Mouse (Mus musculus) limb, embryonic 14.5 days (tissue): ENCODE data around the gene Tmem167. TPM values are rescaled to one million over a fixed set of nuclear protein-coding genes. Genes with fewer than 3 reads are reported as not detected.

Source experiments
- ATAC-seq: fragments of 200-750 bp; cut with Nextera tagmentation; 2 replicates; pipeline ENCODE4 v1.8.0; 2017; ENCODE audit warnings: low read depth, moderate number of reproducible peaks, moderate TSS enrichment; ENCODE audit not compliant: low FRiP score
- DNase-seq: peaks from one replicate; pipeline ENCODE4 v3.0.0-alpha.2; 2015; ENCODE audit warnings: low spot score
- H3K27ac ChIP-seq: fragments of 300-500 bp; sonication (generic); replicated peaks from 2 replicates; pipeline ENCODE4 v1.5.1; 2014; ENCODE audit warnings: low read depth, mild to moderate bottlenecking, low read length, moderate library complexity, mixed read lengths
- H3K27me3 ChIP-seq: fragments of 300-500 bp; sonication (generic); 2 replicates; pipeline ENCODE4 v1.6.1; 2014; ENCODE audit warnings: low read length, mixed read lengths; ENCODE audit not compliant: control insufficient read depth, insufficient read depth
- H3K36me3 ChIP-seq: fragments of 300-500 bp; sonication (generic); 2 replicates; pipeline ENCODE4 v1.6.1; 2014; ENCODE audit warnings: mild to moderate bottlenecking, low read length, moderate library complexity, mixed read lengths; ENCODE audit not compliant: control insufficient read depth, insufficient read depth
- H3K4me1 ChIP-seq: fragments of 300-500 bp; sonication (generic); 2 replicates; pipeline ENCODE4 v1.6.1; 2014; ENCODE audit warnings: antibody characterized with exemption, low read length, mixed read lengths; ENCODE audit not compliant: control insufficient read depth, insufficient read depth
- H3K4me2 ChIP-seq: fragments of 300-500 bp; sonication (generic); replicated peaks from 2 replicates; pipeline ENCODE4 v1.6.1; 2014; ENCODE audit warnings: low read depth, mild to moderate bottlenecking, low read length, moderate library complexity; ENCODE audit not compliant: severe bottlenecking
- H3K4me3 ChIP-seq: fragments of 300-500 bp; sonication (generic); replicated peaks from 2 replicates; pipeline ENCODE4 v1.5.1; 2014; ENCODE audit warnings: low read length
- H3K9ac ChIP-seq: fragments of 300-500 bp; sonication (generic); 2 replicates; pipeline ENCODE4 v1.6.1; 2014; ENCODE audit warnings: mild to moderate bottlenecking, low read depth, low read length, moderate library complexity; ENCODE audit not compliant: severe bottlenecking
- H3K9me3 ChIP-seq: fragments of 300-500 bp; sonication (generic); 2 replicates; pipeline ENCODE4 v1.6.1; 2016; ENCODE audit warnings: low read length; ENCODE audit not compliant: control insufficient read depth
- POLR2A ChIP-seq: fragments of 200-500 bp; IDR thresholded peaks from 2 replicates; pipeline ENCODE4 v1.8.0; 2012; ENCODE audit warnings: inconsistent platforms, mild to moderate bottlenecking, moderate library complexity, borderline replicate concordance; ENCODE audit not compliant: insufficient read depth, insufficient read length; ENCODE audit errors: extremely low read depth
- WGBS: fragments of 180-500 bp; shearing (Covaris S2); extraction: QIAGEN DNeasy Blood & Tissue Kit; methylation state at CpG from one replicate; pipeline ENCODE4 v1.1.7; 2014; 5-methylcytosine and 5-hydroxymethylcytosine counted together
- polyA plus RNA-seq, 2 experiments: library from polyadenylated mRNA; depleted of rRNA in 1 of 2; stranded (reverse) in 1 of 2; unstranded in 1 of 2; fragments of >200 nt; fragmentation: Nextera tagmentation in 1 of 2; extraction: Ambion mirVana in 1 of 2; gene quantifications; 2 replicates each; pipeline versions ENCODE4 v1.2.1 to v1.2.3; 2012 to 2014

Tmem167 gene
- polyA plus RNA-seq, 2 experiments: 23.1 to 91.7 TPM

- no peaks in the 10 kb centered on the region for H3K36me3 ChIP-seq
- 65% methylated on average over 2 of the region's 2 CpGs for WGBS
- no peak overlapping the region for H3K4me2 ChIP-seq
- H3K27ac ChIP-seq: no peak overlapping the region
- no peaks in the 10 kb centered on the region for H3K4me1 ChIP-seq
- no peak for ATAC-seq
- TF ChIP-seq POLR2A: no peak
- DNase-seq: no peak
- H3K9me3 ChIP-seq: no peaks in the 10 kb centered on the region
- H3K27me3 ChIP-seq: no peaks in the 10 kb centered on the region
- no peak overlapping the region for H3K4me3 ChIP-seq
- H3K9ac ChIP-seq: no peak overlapping the region
Observed at GRCm38 (mm10) chr13:90175662-90176061, 86.7 kb downstream of the Tmem167 start.

DNA sequence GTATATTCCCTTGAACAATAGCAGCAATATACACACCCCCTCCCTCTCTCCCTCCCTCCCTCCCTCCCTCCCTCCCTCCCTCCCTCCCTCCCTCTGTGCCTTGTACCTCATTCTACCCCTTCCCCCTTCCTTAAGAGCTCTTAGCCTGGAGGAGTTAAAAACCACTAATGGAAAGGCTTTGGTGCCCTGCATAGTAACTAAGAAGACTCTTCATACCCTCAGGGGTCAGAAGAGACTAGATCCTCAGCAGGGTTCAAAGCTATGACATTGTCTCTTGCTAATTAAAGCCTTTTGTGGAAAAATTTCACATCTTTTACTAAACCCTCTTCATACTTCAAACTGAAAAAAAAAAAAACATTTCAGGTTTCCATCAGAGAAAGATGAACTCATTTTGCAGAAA, 93.3 kb downstream of the Tmem167 start:
- ATAC-seq (no peak), DNase-seq (no peak)
- Histone ChIP-seq H3K4me2 (no peak overlapping the region), H3K4me1 (no peaks in the 10 kb centered on the region), H3K9ac (no peak overlapping the region), H3K36me3 (no peaks in the 10 kb centered on the region), H3K4me3 (no peak overlapping the region), H3K27ac (no peak overlapping the region), H3K27me3 (no peaks in the 10 kb centered on the region), H3K9me3 (no peaks in the 10 kb centered on the region)
- no peak for TF ChIP-seq POLR2A

DNA sequence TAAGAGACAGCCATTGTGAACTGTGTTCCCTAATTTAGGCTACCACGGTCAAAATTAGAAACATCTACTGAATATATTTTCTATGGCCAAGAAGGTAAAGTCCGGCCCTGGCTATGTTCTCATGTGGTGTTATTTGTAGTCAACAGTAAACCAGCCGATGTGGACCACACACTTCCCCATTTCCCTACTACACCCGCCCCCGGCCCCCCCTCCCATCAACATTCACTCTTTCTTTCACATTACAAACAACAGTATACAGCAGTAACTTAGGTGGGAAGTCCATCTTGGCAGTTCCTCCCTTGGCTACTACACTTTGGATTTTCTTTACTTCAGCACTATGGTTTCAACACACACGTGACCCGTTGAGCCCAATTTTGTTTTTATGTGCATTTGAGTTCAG, 94.6 kb downstream of the Tmem167 start:
- Histone ChIP-seq H3K4me3 (no peak overlapping the region), H3K4me1 (no peaks in the 10 kb centered on the region), H3K27ac (no peak overlapping the region), H3K9me3 (no peaks in the 10 kb centered on the region), H3K4me2 (no peak overlapping the region), H3K27me3 (no peaks in the 10 kb centered on the region), H3K36me3 (no peaks in the 10 kb centered on the region), H3K9ac (no peak overlapping the region)
- ATAC-seq: no peak
- no peak for TF ChIP-seq POLR2A
- no peak for DNase-seq
- WGBS: 85% methylated on average over 7 of the region's 7 CpGs

DNA sequence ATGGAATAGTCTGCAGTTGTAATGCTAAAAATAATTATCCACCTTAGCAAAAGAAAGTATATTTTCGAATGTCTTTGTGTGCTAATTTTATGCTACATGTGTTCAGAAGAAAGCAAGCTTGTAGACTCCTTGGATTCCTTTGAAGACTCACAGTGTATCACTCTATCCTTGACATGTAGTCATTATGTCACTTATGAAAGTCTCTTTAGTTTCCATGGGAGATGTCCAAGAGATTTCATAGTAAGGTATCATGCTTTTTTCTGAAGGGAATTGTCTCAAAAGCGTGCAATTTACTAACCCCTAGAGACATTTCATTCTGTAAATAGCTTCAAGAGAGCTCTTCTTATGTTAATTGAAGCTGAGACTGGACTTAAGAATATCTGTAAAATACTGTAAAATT, 97.8 kb downstream of the Tmem167 start:
- H3K4me1 ChIP-seq: no peaks in the 10 kb centered on the region
- no peak overlapping the region for H3K9ac ChIP-seq
- no peaks in the 10 kb centered on the region for H3K9me3 ChIP-seq
- H3K27me3 ChIP-seq: no peaks in the 10 kb centered on the region
- H3K4me3 ChIP-seq: no peak overlapping the region
- H3K4me2 ChIP-seq: no peak overlapping the region
- no peak for ATAC-seq
- WGBS: 80% methylated on average over 2 of the region's 2 CpGs
- H3K36me3 ChIP-seq: no peaks in the 10 kb centered on the region
- DNase-seq: no peak
- H3K27ac ChIP-seq: no peak overlapping the region
- TF ChIP-seq POLR2A: no peak

DNA sequence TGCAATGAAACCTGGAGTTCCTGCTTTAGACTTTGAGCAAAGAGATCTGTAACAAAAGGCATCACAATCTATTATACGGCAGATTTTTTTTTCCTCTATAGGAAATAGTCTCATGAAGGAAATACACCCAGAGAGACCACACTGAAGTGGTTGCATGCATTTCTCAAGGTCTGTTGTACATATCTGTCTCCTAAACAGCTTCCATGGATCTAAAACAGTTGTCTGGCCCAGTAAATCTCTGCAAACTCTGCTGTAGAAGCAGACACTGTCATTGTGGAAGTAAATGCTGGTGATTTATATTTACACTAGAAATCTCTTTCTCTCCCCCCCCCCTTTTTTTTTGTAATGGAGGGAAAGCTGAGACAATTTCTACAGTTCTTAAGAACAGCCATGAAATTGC, 99.1 kb downstream of the Tmem167 start:
- Histone ChIP-seq H3K4me2 (no peak overlapping the region), H3K9me3 (no peaks in the 10 kb centered on the region), H3K36me3 (no peaks in the 10 kb centered on the region), H3K9ac (no peak overlapping the region), H3K27me3 (no peaks in the 10 kb centered on the region), H3K27ac (no peak overlapping the region), H3K4me3 (no peak overlapping the region), H3K4me1 (no peaks in the 10 kb centered on the region)
- 43% methylated on average over 1 of the region's 1 CpGs for WGBS
- no peak for DNase-seq
- TF ChIP-seq POLR2A: no peak
- ATAC-seq: no peak

GRCm38 (mm10) chr13:90191794-90192193, 102.9 kb downstream of the Tmem167 start:
- Histone ChIP-seq H3K4me1 (no peaks in the 10 kb centered on the region), H3K9ac (no peak overlapping the region), H3K4me2 (no peak overlapping the region), H3K9me3 (no peaks in the 10 kb centered on the region), H3K36me3 (no peaks in the 10 kb centered on the region), H3K27me3 (no peaks in the 10 kb centered on the region), H3K4me3 (no peak overlapping the region), H3K27ac (no peak overlapping the region)
- 19% methylated on average over 6 of the region's 6 CpGs for WGBS
- ATAC-seq: no peak; the same call in 1 of the 2 replicates
- TF ChIP-seq POLR2A: no peak
- DNase-seq: peak; percentile 54

Other genes starting within 250 kb of the Tmem167 start
- 4.2 and 6.2 TPM in 2 replicates for gene Xrcc4, start 485 bp downstream of the Tmem167 start, polyA plus RNA-seq (2012; rRNA removed)
- gene Xrcc4, start 485 bp downstream of the Tmem167 start, polyA plus RNA-seq (2014; fragmentation: Nextera tagmentation; extraction: Ambion mirVana): 10.3 and 11.4 TPM in 2 replicates